Mouse (Mus musculus): ENCODE measurements at regions not wholly inside any gene's neighbourhood (a gene's known extent, or its start where the extent isn't known, plus 50 kb on each side); places are given as distances from the start of the nearest gene placed in this dataset.

DNA sequence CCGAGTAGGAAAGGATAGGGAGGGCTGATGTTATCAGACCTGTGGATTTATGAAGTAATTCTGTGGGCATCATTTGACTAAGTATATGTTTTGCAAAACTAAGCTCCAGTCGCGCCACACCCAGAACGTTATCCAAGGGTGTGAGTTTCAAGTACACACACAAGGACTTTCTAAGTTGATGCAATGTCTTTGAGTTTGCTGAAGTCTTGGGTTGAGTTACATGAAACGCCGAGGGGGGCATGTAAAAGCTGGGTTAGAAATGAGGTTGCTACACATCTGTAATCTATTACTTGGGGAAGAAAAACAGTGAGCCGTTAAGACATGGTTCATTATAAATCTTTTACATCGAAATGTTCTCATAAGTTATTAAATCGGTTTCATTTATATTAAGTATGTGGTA is 102.1 kb upstream of the Cnot2 start:
- 82% methylated on average over 9 of the region's 9 CpGs for WGBS
- no peaks in the 10 kb centered on the region for H3K9me3 ChIP-seq (replicated peaks)
- no peak overlapping the region for H3K4me3 ChIP-seq
- no peaks in the 10 kb centered on the region for H3K4me1 ChIP-seq (replicated peaks)
- H3K36me3 ChIP-seq = no peaks in the 10 kb centered on the region
- no peak overlapping the region for H3K4me2 ChIP-seq
- ATAC-seq (replicated peaks; ENCODE audit: insufficient number of reproducible peaks, insufficient read depth, low FRiP score, low read depth) = no peak
- H3K9ac ChIP-seq = no peak overlapping the region
- H3K27ac ChIP-seq = no peak overlapping the region
- H3K27me3 ChIP-seq = no peaks in the 10 kb centered on the region

DNA sequence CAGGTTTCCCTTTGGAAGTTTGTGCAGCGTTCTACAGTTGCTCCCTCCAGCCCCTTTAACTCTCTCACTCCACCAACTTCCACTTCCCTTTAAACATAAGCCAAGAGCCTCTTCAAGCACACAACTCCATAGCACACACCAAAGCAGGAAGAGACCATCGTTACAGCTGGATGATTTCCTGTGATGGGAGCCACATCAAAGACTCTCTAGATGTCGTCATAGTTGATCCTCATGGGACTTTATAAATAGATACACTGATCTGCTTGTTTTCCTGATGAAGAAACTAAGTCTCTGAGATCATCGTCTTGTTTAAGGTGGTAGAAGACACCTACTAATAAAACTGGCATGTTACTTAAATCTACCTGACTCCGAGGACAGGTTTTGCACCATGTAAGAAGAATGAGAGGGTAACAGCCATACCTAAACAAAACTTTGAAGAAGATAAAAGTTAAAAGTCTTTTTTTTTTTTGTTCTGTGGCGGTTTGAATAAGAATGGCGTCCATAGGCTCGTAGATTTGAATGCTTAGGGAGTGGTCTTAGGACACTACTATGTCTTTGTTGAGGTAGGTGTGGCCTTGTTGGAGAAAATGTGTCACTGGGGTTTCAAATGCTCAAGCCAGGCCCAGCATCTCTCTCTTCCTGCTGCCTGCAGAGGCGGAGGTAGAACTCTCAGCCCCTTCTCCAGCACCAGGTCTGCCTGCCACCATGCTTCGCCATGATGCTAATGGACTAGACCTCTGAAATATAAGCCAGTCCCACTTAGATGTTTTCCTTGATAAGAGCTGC is 97.8 kb upstream of the Cnot2 start:
- H3K36me3 ChIP-seq = no peaks in the 10 kb centered on the region
- H3K4me2 ChIP-seq = no peak overlapping the region
- 79% methylated on average over 10 of the region's 10 CpGs for WGBS
- H3K27ac ChIP-seq = no peak overlapping the region
- no peaks in the 10 kb centered on the region for H3K4me1 ChIP-seq (replicated peaks)
- H3K9me3 ChIP-seq (replicated peaks) = no peaks in the 10 kb centered on the region
- no peaks in the 10 kb centered on the region for H3K27me3 ChIP-seq
- ATAC-seq (replicated peaks; ENCODE audit: insufficient number of reproducible peaks, insufficient read depth, low FRiP score, low read depth) = no peak
- no peak overlapping the region for H3K9ac ChIP-seq
- no peak overlapping the region for H3K4me3 ChIP-seq

DNA sequence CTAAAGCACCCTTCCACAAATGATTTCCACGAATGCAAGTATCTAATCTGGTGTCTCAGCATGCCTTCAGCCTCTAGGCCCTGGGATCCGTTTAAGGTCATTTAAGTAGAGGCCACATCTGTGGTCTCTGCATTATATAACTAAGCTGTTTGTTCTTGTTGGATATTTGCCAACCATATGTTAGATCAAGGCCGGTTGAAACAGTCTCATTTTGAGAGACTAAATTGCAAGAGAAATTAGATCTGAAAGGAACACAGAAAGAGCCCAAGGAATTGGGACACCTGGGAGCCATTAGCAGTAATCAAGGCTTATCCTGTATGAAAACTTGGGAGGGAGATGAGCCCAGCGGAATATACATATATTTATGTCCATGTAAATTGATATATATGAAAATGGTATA is 96.6 kb upstream of the Cnot2 start:
- Histone ChIP-seq H3K4me1 (replicated peaks) (no peaks in the 10 kb centered on the region), H3K27me3 (no peaks in the 10 kb centered on the region), H3K27ac (no peak overlapping the region), H3K4me2 (no peak overlapping the region), H3K9ac (no peak overlapping the region), H3K9me3 (replicated peaks) (no peaks in the 10 kb centered on the region), H3K4me3 (no peak overlapping the region), H3K36me3 (no peaks in the 10 kb centered on the region)
- ATAC-seq (replicated peaks; ENCODE audit: insufficient number of reproducible peaks, insufficient read depth, low FRiP score, low read depth) = no peak
- 47% methylated on average over 4 of the region's 4 CpGs for WGBS

DNA sequence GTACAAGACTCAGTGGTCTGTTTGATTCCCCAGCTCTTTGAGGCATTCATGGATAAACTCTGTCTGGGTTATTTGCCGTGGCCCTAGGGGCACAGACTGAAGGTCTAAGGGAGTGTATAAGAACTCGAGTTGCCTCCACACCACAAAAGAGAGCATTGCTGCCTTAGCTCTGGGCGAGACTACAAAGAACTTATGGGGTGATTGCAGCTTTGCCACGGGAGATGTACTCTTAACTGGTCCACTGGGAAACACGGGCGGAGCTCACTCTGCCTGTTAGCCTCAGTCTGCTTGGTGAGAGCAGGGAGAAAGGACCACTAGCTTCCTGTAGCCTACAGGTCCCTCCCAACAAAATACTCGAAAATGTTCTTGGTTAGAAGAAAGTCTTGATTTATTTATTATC is 93.9 kb upstream of the Cnot2 start:
- H3K4me2 ChIP-seq = no peak overlapping the region
- 74% methylated on average over 7 of the region's 7 CpGs for WGBS
- no peak overlapping the region for H3K4me3 ChIP-seq
- no peaks in the 10 kb centered on the region for H3K36me3 ChIP-seq
- H3K9me3 ChIP-seq (replicated peaks) = no peaks in the 10 kb centered on the region
- no peaks in the 10 kb centered on the region for H3K27me3 ChIP-seq
- no peak overlapping the region for H3K27ac ChIP-seq
- H3K4me1 ChIP-seq (replicated peaks) = no peaks in the 10 kb centered on the region
- H3K9ac ChIP-seq = no peak overlapping the region
- ATAC-seq (replicated peaks; ENCODE audit: insufficient number of reproducible peaks, insufficient read depth, low FRiP score, low read depth) = no peak

DNA sequence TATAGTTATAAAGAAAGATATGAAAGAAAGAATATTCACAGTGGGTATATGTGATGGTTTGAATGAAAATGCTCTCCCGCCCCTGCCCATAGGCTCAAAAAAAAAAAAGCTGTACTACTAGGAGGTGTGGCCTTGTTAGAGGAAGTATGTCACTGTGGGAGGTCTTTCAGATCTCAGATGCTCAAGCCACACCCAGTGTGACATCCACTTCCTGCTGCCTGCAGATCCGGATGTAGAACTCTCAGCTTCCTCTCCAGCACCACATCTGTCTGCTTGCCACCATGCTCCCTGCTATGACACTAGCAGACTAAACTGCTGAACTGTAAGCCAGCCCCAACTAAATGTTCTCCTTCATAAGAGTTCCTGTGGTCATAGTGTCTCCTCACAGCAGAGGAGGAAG is 93.0 kb upstream of the Cnot2 start:
- Histone ChIP-seq H3K27ac (no peak overlapping the region), H3K9me3 (replicated peaks) (no peaks in the 10 kb centered on the region), H3K4me2 (no peak overlapping the region), H3K4me3 (no peak overlapping the region), H3K27me3 (no peaks in the 10 kb centered on the region), H3K4me1 (replicated peaks) (no peaks in the 10 kb centered on the region), H3K9ac (no peak overlapping the region), H3K36me3 (no peaks in the 10 kb centered on the region)
- WGBS = 70% methylated on average over 2 of the region's 2 CpGs
- no peak for ATAC-seq (replicated peaks; ENCODE audit: insufficient number of reproducible peaks, insufficient read depth, low FRiP score, low read depth)

DNA sequence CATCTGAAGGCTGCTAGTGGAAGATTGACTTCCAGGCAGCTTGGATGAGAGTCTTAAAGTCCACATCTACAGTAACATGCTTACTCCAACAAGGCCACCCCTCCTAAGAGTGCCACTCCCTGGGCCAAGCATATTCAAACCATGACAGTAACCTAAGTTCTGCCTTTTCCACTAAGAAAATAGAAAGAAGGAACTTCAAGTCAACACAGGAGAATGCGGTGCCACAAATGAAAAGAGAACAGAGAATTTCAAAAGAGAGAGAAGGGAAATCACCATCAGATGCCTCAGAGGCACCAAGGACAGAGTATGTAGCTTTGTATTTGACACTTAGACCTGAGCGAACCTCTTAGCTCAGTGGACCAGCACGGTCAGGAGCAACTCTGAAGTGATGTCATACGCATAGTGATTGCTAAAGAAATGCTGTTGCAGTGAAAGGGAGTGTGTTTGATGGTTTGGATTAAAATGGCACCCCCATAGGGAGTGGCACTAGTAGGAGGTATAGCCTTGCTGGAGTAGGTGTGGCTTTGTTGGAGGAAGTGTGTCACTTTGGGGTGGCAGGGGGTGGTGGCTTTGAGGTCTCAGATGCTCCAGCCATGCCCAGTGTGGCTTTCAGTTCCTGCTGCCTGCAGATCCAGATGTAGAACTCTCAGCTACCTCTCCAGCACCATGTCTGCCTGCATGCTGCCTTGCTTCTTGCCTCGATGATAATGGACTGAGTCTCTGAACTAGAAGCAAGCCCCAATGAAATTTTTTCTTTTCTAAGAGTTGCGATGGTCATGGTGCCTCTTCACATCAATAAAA is 77.1 kb upstream of the Cnot2 start:
- H3K4me3 ChIP-seq = no peak overlapping the region
- no peak for ATAC-seq (replicated peaks; ENCODE audit: insufficient number of reproducible peaks, insufficient read depth, low FRiP score, low read depth)
- H3K4me1 ChIP-seq (replicated peaks) = no peaks in the 10 kb centered on the region
- WGBS = 92% methylated on average over 6 of the region's 6 CpGs
- no peak overlapping the region for H3K27ac ChIP-seq
- H3K36me3 ChIP-seq = no peaks in the 10 kb centered on the region
- H3K9ac ChIP-seq = no peak overlapping the region
- no peaks in the 10 kb centered on the region for H3K27me3 ChIP-seq
- no peak overlapping the region for H3K4me2 ChIP-seq
- H3K9me3 ChIP-seq (replicated peaks) = no peaks in the 10 kb centered on the region

DNA sequence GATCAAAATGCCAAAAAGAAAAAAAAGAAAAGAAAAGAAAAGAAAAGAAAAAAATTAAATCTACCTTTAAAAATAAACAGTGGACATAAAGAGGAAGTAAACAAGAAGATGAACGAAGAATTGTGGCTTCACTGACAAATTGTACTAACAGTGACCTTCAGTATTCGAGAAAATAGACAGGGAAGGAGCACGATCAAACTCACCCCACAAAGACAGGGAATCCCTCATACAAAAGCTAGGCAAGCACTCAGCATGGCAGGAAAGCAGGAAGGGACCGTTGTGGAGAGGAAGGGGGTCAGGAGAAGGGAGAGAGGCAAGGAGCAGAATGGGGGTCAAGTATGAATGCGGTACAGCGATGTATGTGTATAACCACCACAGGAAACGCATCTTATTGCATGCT is 74.6 kb upstream of the Cnot2 start:
- no peak overlapping the region for H3K9ac ChIP-seq
- ATAC-seq (replicated peaks; ENCODE audit: insufficient number of reproducible peaks, insufficient read depth, low FRiP score, low read depth) = no peak

DNA sequence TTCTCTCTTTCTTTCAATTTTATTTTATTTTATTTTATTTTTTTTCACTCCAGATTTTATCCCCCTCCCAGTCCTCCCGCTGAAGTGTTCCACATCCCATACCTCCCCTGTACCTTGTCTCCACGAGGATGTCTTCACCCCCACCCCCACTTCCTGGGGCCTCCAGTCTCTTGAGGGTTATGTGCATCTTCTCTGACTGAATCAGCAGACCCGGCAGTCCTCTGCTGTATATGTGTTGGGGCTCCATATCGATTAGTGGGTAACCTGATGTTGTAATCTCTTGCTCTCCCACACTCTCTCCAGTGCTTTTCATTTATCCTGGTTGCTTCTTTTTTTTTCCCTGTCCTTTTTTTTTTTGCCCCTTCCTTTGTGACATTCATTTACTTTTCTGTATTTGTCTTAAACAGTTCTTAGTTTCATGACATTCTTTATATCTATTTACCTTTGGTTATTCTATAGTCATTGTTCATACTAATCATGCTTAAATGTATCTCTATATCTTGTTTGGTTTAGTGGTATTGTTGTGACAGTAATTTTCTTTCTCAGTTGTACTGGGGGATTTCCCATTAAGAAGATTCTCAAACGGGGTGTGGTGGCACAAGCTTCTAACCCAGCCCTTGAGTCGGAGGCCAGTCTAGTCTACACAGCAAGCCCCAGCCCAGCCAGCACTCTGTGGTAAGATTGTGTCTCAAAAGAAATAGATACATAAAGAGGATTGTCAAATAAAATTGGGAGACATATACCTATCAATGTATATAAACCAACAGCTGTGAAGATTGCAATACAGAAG is 73.9 kb upstream of the Cnot2 start:
- H3K4me1 ChIP-seq (replicated peaks) = no peaks in the 10 kb centered on the region

More for the DNA sequence above, 74.6 kb upstream of the Cnot2 start:
- Histone ChIP-seq H3K9me3 (replicated peaks) (no peaks in the 10 kb centered on the region), H3K4me3 (no peak overlapping the region), H3K27ac (no peak overlapping the region), H3K36me3 (no peaks in the 10 kb centered on the region), H3K4me1 (replicated peaks) (no peaks in the 10 kb centered on the region), H3K27me3 (no peaks in the 10 kb centered on the region), H3K4me2 (no peak overlapping the region)
- WGBS = 72% methylated on average over 7 of the region's 7 CpGs

DNA sequence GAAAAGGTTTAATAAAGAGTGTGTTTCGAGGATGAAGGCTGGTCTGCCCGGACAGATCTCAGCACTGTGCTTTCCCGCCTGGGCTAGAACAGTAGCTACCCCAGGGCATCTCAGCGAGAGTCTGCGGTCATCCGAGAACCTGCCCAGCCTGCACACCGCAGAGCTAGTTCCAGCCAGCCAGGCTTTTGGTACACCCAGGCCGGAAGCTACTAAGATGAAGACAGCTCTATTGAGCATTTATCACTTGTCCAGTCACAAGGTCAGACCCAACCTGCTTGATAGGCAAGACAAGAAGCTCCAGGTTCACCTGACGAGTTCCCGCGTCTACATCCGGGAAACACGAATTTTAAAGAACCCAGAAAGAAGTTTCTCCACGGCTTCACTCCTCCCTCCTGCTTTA is 72.8 kb upstream of the Cnot2 start:
- Histone ChIP-seq H3K27me3 (no peaks in the 10 kb centered on the region), H3K9me3 (replicated peaks) (no peaks in the 10 kb centered on the region), H3K4me2 (no peak overlapping the region), H3K9ac (no peak overlapping the region), H3K36me3 (no peaks in the 10 kb centered on the region), H3K27ac (no peak overlapping the region), H3K4me3 (no peak overlapping the region), H3K4me1 (replicated peaks) (no peaks in the 10 kb centered on the region)
- WGBS = 91% methylated on average over 14 of the region's 14 CpGs
- no peak for ATAC-seq (replicated peaks; ENCODE audit: insufficient number of reproducible peaks, insufficient read depth, low FRiP score, low read depth)

More for the DNA sequence above, 73.9 kb upstream of the Cnot2 start:
- Histone ChIP-seq H3K27ac (no peak overlapping the region), H3K36me3 (no peaks in the 10 kb centered on the region), H3K27me3 (no peaks in the 10 kb centered on the region), H3K9ac (no peak overlapping the region), H3K4me3 (no peak overlapping the region), H3K4me2 (no peak overlapping the region), H3K9me3 (replicated peaks) (no peaks in the 10 kb centered on the region)
- ATAC-seq (replicated peaks; ENCODE audit: insufficient number of reproducible peaks, insufficient read depth, low FRiP score, low read depth) = no peak
- WGBS = 62% methylated on average over 6 of the region's 6 CpGs

DNA sequence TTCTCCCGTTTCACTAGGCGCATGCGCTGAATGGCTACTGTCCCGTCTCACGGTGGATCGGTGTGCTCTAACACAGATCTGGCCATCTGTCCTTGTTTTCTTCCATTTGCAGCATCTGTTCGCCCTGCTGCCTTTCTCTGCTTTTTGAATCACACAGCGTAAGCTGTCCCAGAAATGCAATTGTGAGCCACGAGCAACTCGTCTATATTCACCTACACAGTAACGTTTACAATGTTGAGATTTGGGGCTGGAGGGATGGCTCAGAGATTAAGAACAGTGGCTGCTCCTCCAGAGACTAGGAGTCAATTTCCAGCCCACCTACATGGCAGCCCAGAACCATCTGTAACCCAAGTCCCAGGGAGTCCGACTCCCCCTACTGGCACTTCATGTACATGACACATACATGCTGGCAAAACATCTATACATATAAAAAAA is 72.2 kb upstream of the Cnot2 start:
- H3K4me3 ChIP-seq = no peak overlapping the region
- H3K4me1 ChIP-seq (replicated peaks) = no peaks in the 10 kb centered on the region
- no peak overlapping the region for H3K9ac ChIP-seq
- no peaks in the 10 kb centered on the region for H3K27me3 ChIP-seq
- no peak for ATAC-seq (replicated peaks; ENCODE audit: insufficient number of reproducible peaks, insufficient read depth, low FRiP score, low read depth)
- WGBS = 84% methylated on average over 12 of the region's 12 CpGs
- H3K36me3 ChIP-seq = no peaks in the 10 kb centered on the region
- no peak overlapping the region for H3K27ac ChIP-seq
- H3K9me3 ChIP-seq (replicated peaks) = no peaks in the 10 kb centered on the region
- no peak overlapping the region for H3K4me2 ChIP-seq

DNA sequence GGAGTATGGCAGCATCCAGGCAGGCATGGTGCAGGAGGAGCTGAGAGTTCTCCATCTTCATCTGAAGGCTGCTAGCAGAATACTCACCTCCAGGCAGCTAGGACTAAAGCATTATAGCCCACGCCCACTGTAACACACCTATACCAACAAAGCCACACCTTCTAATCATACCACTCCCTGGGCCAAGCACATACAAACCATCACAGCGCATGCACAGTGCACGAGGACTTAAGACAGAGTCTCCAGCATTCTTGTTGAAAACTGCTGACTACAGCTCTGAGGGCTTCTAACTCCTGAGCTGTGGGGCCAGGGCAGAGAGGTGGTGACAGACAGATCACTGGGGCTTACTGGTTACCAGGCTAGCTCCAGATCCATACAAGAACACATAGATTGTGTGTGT is 68.0 kb upstream of the Cnot2 start:
- Histone ChIP-seq H3K27me3 (no peaks in the 10 kb centered on the region), H3K9ac (no peak overlapping the region), H3K4me1 (replicated peaks) (no peaks in the 10 kb centered on the region), H3K4me2 (no peak overlapping the region), H3K9me3 (replicated peaks) (no peaks in the 10 kb centered on the region), H3K4me3 (no peak overlapping the region), H3K36me3 (no peaks in the 10 kb centered on the region), H3K27ac (no peak overlapping the region)
- ATAC-seq (replicated peaks; ENCODE audit: insufficient number of reproducible peaks, insufficient read depth, low FRiP score, low read depth) = no peak
- 77% methylated on average over 3 of the region's 3 CpGs for WGBS

All from heart, embryonic 15.5 days (tissue).